Mouse (Mus musculus) liver, embryonic 14.5 days (tissue): ENCODE measurements around the gene Robo3. TPM values are rescaled to one million over a fixed set of nuclear protein-coding genes. Genes with fewer than 3 reads are reported as not detected.

Experiments used
- ATAC-seq: fragments of 200-750 bp; cut with Nextera tagmentation; 2 replicates; pipeline ENCODE4 v1.8.0; 2017; ENCODE audit warnings: moderate number of reproducible peaks, mild to moderate bottlenecking, moderate library complexity; ENCODE audit not compliant: insufficient read depth
- DNase-seq, 3 experiments: peaks; one replicate each; pipeline ENCODE4 v3.0.0-alpha.2; 2012 to 2013; ENCODE audit warnings: low read depth in 3 of 3, low spot score in 3 of 3
- H3K27ac ChIP-seq: fragments of 300-500 bp; sonication (generic); 2 replicates; pipeline ENCODE4 v1.5.1; 2014; ENCODE audit warnings: moderate library complexity, mild to moderate bottlenecking, control low read depth, inconsistent platforms
- H3K27me3 ChIP-seq: fragments of 300-500 bp; sonication (generic); 2 replicates; pipeline ENCODE4 v1.6.1; 2014; ENCODE audit warnings: mild to moderate bottlenecking, low read length, moderate library complexity; ENCODE audit not compliant: control insufficient read depth, insufficient read depth
- H3K36me3 ChIP-seq: fragments of 300-500 bp; sonication (generic); replicated peaks from 2 replicates; pipeline ENCODE4 v1.6.1; 2014; ENCODE audit warnings: low read depth; ENCODE audit not compliant: control insufficient read depth, insufficient read depth
- H3K4me1 ChIP-seq, 2 experiments: fragments of 200-500 bp in 1 of 2; fragments of 300-500 bp in 1 of 2; sonication (generic) in 1 of 2; replicated peaks; 2 replicates each; pipeline ENCODE4 v1.6.1; 2012 to 2014; ENCODE audit warnings: antibody characterized with exemption in 1 of 2, inconsistent platforms in 1 of 2, low read length in 1 of 2; ENCODE audit not compliant: control insufficient read depth in 2 of 2, insufficient read depth in 2 of 2
- H3K4me2 ChIP-seq: fragments of 300-500 bp; sonication (generic); 2 replicates; pipeline ENCODE4 v1.6.1; 2014; ENCODE audit warnings: low read depth, mild to moderate bottlenecking, control low read depth, moderate library complexity
- H3K4me3 ChIP-seq, 2 experiments: fragments of 200-500 bp in 1 of 2; fragments of 300-500 bp in 1 of 2; sonication (generic) in 1 of 2; 2 replicates each; pipeline ENCODE4 v1.5.1; 2012 to 2014; ENCODE audit warnings: low read depth in 2 of 2, low read length in 2 of 2, mild to moderate bottlenecking in 2 of 2, control low read depth in 1 of 2, inconsistent platforms in 1 of 2, moderate library complexity in 1 of 2; ENCODE audit not compliant: insufficient read depth in 1 of 2
- H3K9ac ChIP-seq: fragments of 300-500 bp; sonication (generic); replicated peaks from 2 replicates; pipeline ENCODE4 v1.6.1; 2014; ENCODE audit warnings: mild to moderate bottlenecking, control low read depth, moderate library complexity
- H3K9me3 ChIP-seq: fragments of 300-500 bp; sonication (generic); 2 replicates; pipeline ENCODE4 v1.6.1; 2016; ENCODE audit warnings: low read length, mixed read lengths; ENCODE audit not compliant: control insufficient read depth
- CTCF ChIP-seq: IDR thresholded peaks from 2 replicates; pipeline ENCODE4 v1.5.1; 2016; ENCODE audit warnings: antibody characterized with exemption, low read depth, control low read depth
- EP300 ChIP-seq: IDR thresholded peaks from 2 replicates; pipeline ENCODE4 v1.6.1; 2016; ENCODE audit warnings: antibody characterized with exemption, low read depth
- WGBS: fragments of 180-500 bp; shearing (Covaris S2); extraction: QIAGEN DNeasy Blood & Tissue Kit; methylation state at CpG from one replicate; pipeline ENCODE4 v1.1.7; 2014; ENCODE audit not compliant: insufficient replicate concordance; 5-methylcytosine and 5-hydroxymethylcytosine counted together
- polyA plus RNA-seq, 2 experiments: library from polyadenylated mRNA; depleted of rRNA in 1 of 2; stranded (reverse) in 1 of 2; unstranded in 1 of 2; fragments of >200 nt; fragmentation: Nextera tagmentation in 1 of 2; extraction: Ambion mirVana in 1 of 2; gene quantifications; 2 replicates each; pipeline versions ENCODE4 v1.2.1 to v1.2.3; 2012 to 2014

Gene Robo3
- polyA plus RNA-seq, 2 experiments = 0.05 to 0.25 TPM

- ATAC-seq (no peak), DNase-seq (no peak)
Measured at GRCm38 (mm10) chr9:37437772-37438735, 5.0 kb upstream of the Robo3 start.

GRCm38 (mm10) chr9:37435616-37436015 is 2.6 kb upstream of the Robo3 start:
- Histone ChIP-seq H3K9me3 (no peaks in the 10 kb centered on the region), H3K4me3 (no peak overlapping the region), H3K4me2 (no peak overlapping the region), H3K9ac (no peak overlapping the region), H3K4me1 (no peaks in the 10 kb centered on the region), H3K27me3 (peaks cover 53% of the 10 kb centered on the region), H3K36me3 (no peaks in the 10 kb centered on the region), H3K27ac (no peak overlapping the region)
- ATAC-seq = no peak
- 4% methylated on average over 4 of the region's 4 CpGs for WGBS
- no peak for DNase-seq
- TF ChIP-seq EP300 (no peak), CTCF (no peak)

More at GRCm38 (mm10) chr9:37437772-37438735, 5.0 kb upstream of the Robo3 start:
- Histone ChIP-seq H3K9me3 (no peaks in the 10 kb centered on the region), H3K9ac (no peak overlapping the region), H3K36me3 (no peaks in the 10 kb centered on the region), H3K4me3 (no peak overlapping the region), H3K4me2 (no peak overlapping the region), H3K27ac (no peak overlapping the region), H3K4me1 (no peaks in the 10 kb centered on the region), H3K27me3 (peaks cover 30% of the 10 kb centered on the region)
- WGBS = 38% methylated on average over 3 of the region's 3 CpGs
- no peak for TF ChIP-seq CTCF

- DNase-seq (no peak), ATAC-seq (no peak)
- H3K4me1 ChIP-seq = no peaks in the 10 kb centered on the region
- H3K4me3 ChIP-seq = no peak overlapping the region
- H3K9ac ChIP-seq = no peak overlapping the region
- no peak overlapping the region for H3K4me2 ChIP-seq
- no peaks in the 10 kb centered on the region for H3K36me3 ChIP-seq
- H3K27me3 ChIP-seq = peaks cover 59% of the 10 kb centered on the region
- TF ChIP-seq CTCF (no peak), EP300 (no peak)
- H3K27ac ChIP-seq = no peak overlapping the region
- WGBS = 5% methylated on average over 14 of the region's 14 CpGs
- H3K9me3 ChIP-seq = no peaks in the 10 kb centered on the region
Measured at GRCm38 (mm10) chr9:37434932-37435331, 1.9 kb upstream of the Robo3 start.

DNA sequence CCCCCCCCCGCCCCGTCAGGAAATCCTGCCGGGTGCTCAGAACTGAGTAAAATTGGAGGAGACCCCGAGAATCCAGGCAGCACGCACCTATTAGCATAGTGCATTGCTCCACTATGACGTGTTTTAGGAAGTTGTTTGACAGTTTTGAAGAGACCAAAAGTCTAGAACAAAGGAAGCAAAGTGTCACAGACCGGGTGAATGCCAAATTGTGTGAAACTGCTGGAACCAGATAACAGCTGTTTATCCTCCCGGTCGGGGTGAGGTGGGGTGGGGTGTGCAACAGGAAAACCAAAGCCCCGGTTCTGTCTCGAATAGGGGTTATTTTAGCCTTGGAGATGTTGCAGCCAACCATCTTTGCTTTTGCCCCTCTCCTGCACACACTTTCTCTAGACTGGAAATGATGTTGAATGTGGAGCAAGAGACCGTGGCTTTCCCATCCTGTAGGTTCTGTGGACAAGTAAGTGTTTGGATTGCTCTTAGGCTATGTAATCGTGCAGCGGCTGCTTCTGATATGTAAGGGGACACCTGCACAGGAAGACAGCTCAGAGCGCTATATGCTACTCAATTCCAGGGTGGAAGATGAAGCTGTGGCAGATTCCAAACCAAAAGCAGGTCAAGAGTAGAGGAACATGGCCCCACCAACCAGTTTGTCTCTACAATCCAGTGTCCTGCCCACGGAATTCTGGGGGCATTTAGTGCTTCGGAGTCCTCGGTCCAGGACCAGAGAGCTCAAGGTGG is 946 bp upstream of the Robo3 start:
- no peak overlapping the region for H3K9ac ChIP-seq
- DNase-seq (no peak), ATAC-seq (no peak)
- H3K27ac ChIP-seq = no peak overlapping the region
- peaks cover 67% of the 10 kb centered on the region for H3K27me3 ChIP-seq
- no peaks in the 10 kb centered on the region for H3K9me3 ChIP-seq
- no peak overlapping the region for H3K4me2 ChIP-seq
- no peak for TF ChIP-seq CTCF
- no peak for TF ChIP-seq EP300
- WGBS = 1% methylated on average over 18 of the region's 18 CpGs
- no peaks in the 10 kb centered on the region for H3K36me3 ChIP-seq
- H3K4me1 ChIP-seq = no peaks in the 10 kb centered on the region
- H3K4me3 ChIP-seq = no peak overlapping the region
